Mouse (Mus musculus) MN1 (cell line): ENCODE data around the gene Cct5.
"Not testable (repeated sequence)": the region's sequence is repeated elsewhere in the genome, so short reads cannot be mapped to it uniquely, and the experiment has no call there.

Source experiments
- DNase-seq: peaks from one replicate; pipeline ENCODE4 v3.0.0-alpha.2; 2016; ENCODE audit warnings: low spot score

Gene Cct5

GRCm38 (mm10) chr15:31599834-31600233 is 1.8 kb downstream of the Cct5 start:
- peak; percentile 27 for DNase-seq

- no peak for DNase-seq
These were observed 6.0 kb downstream of the Cct5 start for GRCm38 (mm10) chr15:31595651-31596050.

GRCm38 (mm10) chr15:31594260-31594659 is 7.3 kb downstream of the Cct5 start:
- DNase-seq: no peak

- DNase-seq: no peak
These were observed 9.1 kb downstream of the Cct5 start for GRCm38 (mm10) chr15:31592531-31592930.

- no peak for DNase-seq
These were observed 11.4 kb downstream of the Cct5 start for GRCm38 (mm10) chr15:31590176-31590575.

- DNase-seq: no peak
These were observed 12.5 kb downstream of the Cct5 start for GRCm38 (mm10) chr15:31588989-31589640.

GRCm38 (mm10) chr15:31587789-31588188 is 13.8 kb downstream of the Cct5 start:
- DNase-seq: no peak

- DNase-seq: peak; percentile 89
These were observed 15.1 kb downstream of the Cct5 start for GRCm38 (mm10) chr15:31586519-31586918.

GRCm38 (mm10) chr15:31586088-31586487 is 15.5 kb downstream of the Cct5 start:
- no peak for DNase-seq

- DNase-seq: no peak
These were observed 16.4 kb downstream of the Cct5 start for GRCm38 (mm10) chr15:31585238-31585637.

GRCm38 (mm10) chr15:31583304-31584085 is 18.1 kb downstream of the Cct5 start:
- no peak for DNase-seq

- not testable (repeated sequence) for DNase-seq
These were observed 20.5 kb downstream of the Cct5 start for GRCm38 (mm10) chr15:31581086-31581485.

GRCm38 (mm10) chr15:31576076-31576475 is 25.5 kb downstream of the Cct5 start:
- DNase-seq: no peak

- DNase-seq: no peak
These were observed 27.9 kb downstream of the Cct5 start for GRCm38 (mm10) chr15:31573692-31574091.

- no peak for DNase-seq
These were observed 28.3 kb downstream of the Cct5 start for GRCm38 (mm10) chr15:31573287-31573686.

- DNase-seq: no peak
These were observed 29.5 kb downstream of the Cct5 start for GRCm38 (mm10) chr15:31571906-31572722.

GRCm38 (mm10) chr15:31570959-31571358 is 30.6 kb downstream of the Cct5 start:
- no peak for DNase-seq

GRCm38 (mm10) chr15:31569325-31570022 is 32.1 kb downstream of the Cct5 start:
- DNase-seq: peak; percentile 66

- DNase-seq: peak; percentile 93
These were observed 33.0 kb downstream of the Cct5 start for GRCm38 (mm10) chr15:31568581-31568996.

- no peak for DNase-seq
These were observed 34.2 kb downstream of the Cct5 start for GRCm38 (mm10) chr15:31567431-31567830.

GRCm38 (mm10) chr15:31565786-31566185 is 35.8 kb downstream of the Cct5 start:
- DNase-seq: no peak

GRCm38 (mm10) chr15:31565184-31565583 is 36.4 kb downstream of the Cct5 start, which contains the start of gene Cmbl:
Cmbl (plus strand) TSS chr15:31565389.
- DNase-seq: no peak
